Mouse (Mus musculus): Measurements from ENCODE around the gene Oxa1l. TPM values are rescaled to one million over a fixed set of nuclear protein-coding genes. Genes with fewer than 3 reads are reported as not detected.
"Not testable (repeated sequence)": the region's sequence is repeated elsewhere in the genome, so short reads cannot be mapped to it uniquely, and the experiment has no call there.

The Oxa1l gene
- 10 to 100 TPM; 61.6 to 66.4 TPM for total RNA-seq (2021)

- intact Hi-C loops (cut with DNase I), result loop anchor here (5.0 kb wide), 1 partner anchor 108 kb away; the partner anchor contains the start of genes Abhd4 and Dad1
- DNase-seq (ENCODE audit: extremely low spot score in 1 of 2, low spot score in 2 of 2), result peak; percentile 95 to 96
Measured at GRCm38 (mm10) chr14:54360577-54361340, at the start of gene Oxa1l. Gene Oxa1l (plus strand): TSS chr14:54360834.

GRCm38 (mm10) chr14:54311763-54312162, 48.9 kb upstream of the Oxa1l start:
- intact Hi-C loops (cut with DNase I), result no loop called here

GRCm38 (mm10) chr14:54321556-54322376, 38.9 kb upstream of the Oxa1l start:
- no peak for DNase-seq (ENCODE audit: extremely low spot score in 1 of 2, low spot score in 2 of 2)
- intact Hi-C loops (cut with DNase I), result no loop called here

More at GRCm38 (mm10) chr14:54311763-54312162, 48.9 kb upstream of the Oxa1l start:
- DNase-seq (ENCODE audit: extremely low spot score in 1 of 2, low spot score in 2 of 2), result peak in 1 of 2 experiments; percentile 49

- no peak for DNase-seq (ENCODE audit: extremely low spot score in 1 of 2, low spot score in 2 of 2)
- intact Hi-C loops (cut with DNase I), result no loop called here
Measured at GRCm38 (mm10) chr14:54324486-54324885, 36.1 kb upstream of the Oxa1l start.

- intact Hi-C loops (cut with DNase I), result no loop called here
- no peak for DNase-seq (ENCODE audit: extremely low spot score in 1 of 2, low spot score in 2 of 2)
Measured at GRCm38 (mm10) chr14:54328548-54328947, 32.1 kb upstream of the Oxa1l start.

GRCm38 (mm10) chr14:54329201-54329600, 31.4 kb upstream of the Oxa1l start:
- DNase-seq (ENCODE audit: extremely low spot score in 1 of 2, low spot score in 2 of 2), result no peak
- intact Hi-C loops (cut with DNase I), result no loop called here

GRCm38 (mm10) chr14:54331178-54331577, 29.5 kb upstream of the Oxa1l start:
- DNase-seq (ENCODE audit: extremely low spot score in 1 of 2, low spot score in 2 of 2), result no peak
- intact Hi-C loops (cut with DNase I), result no loop called here

- no peak for DNase-seq (ENCODE audit: extremely low spot score in 1 of 2, low spot score in 2 of 2)
- intact Hi-C loops (cut with DNase I), result no loop called here
Measured at GRCm38 (mm10) chr14:54332176-54333074, 28.2 kb upstream of the Oxa1l start.

- no peak for DNase-seq (ENCODE audit: extremely low spot score in 1 of 2, low spot score in 2 of 2)
Measured at GRCm38 (mm10) chr14:54333452-54334189, 27.0 kb upstream of the Oxa1l start.

GRCm38 (mm10) chr14:54340836-54341235, 19.8 kb upstream of the Oxa1l start:
- no peak for DNase-seq (ENCODE audit: extremely low spot score in 1 of 2, low spot score in 2 of 2)
- intact Hi-C loops (cut with DNase I), result no loop called here

More at GRCm38 (mm10) chr14:54333452-54334189, 27.0 kb upstream of the Oxa1l start:
- intact Hi-C loops (cut with DNase I), result no loop called here

GRCm38 (mm10) chr14:54341807-54342206, 18.8 kb upstream of the Oxa1l start:
- DNase-seq (ENCODE audit: extremely low spot score in 1 of 2, low spot score in 2 of 2); intact Hi-C loops (cut with DNase I): not testable (repeated sequence)

GRCm38 (mm10) chr14:54350773-54351541, 9.7 kb upstream of the Oxa1l start:
- intact Hi-C loops (cut with DNase I); DNase-seq (ENCODE audit: extremely low spot score in 1 of 2, low spot score in 2 of 2): not testable (repeated sequence)

- DNase-seq (ENCODE audit: extremely low spot score in 1 of 2, low spot score in 2 of 2), result no peak
- intact Hi-C loops (cut with DNase I), result no loop called here
Measured at GRCm38 (mm10) chr14:54352314-54352713, 8.3 kb upstream of the Oxa1l start.

GRCm38 (mm10) chr14:54354406-54354805, 6.2 kb upstream of the Oxa1l start:
- DNase-seq (ENCODE audit: extremely low spot score in 1 of 2, low spot score in 2 of 2), result no peak
- intact Hi-C loops (cut with DNase I), result no loop called here

- intact Hi-C loops (cut with DNase I), result loop anchor here (5.0 kb wide), 1 partner anchor 111 kb away; the partner anchor contains the start of genes Abhd4 and Dad1
- no peak for DNase-seq (ENCODE audit: extremely low spot score in 1 of 2, low spot score in 2 of 2)
Measured at GRCm38 (mm10) chr14:54363156-54363555, 2.5 kb downstream of the Oxa1l start.

- intact Hi-C loops (cut with DNase I), result no loop called here
- no peak for DNase-seq (ENCODE audit: extremely low spot score in 1 of 2, low spot score in 2 of 2)
Measured at GRCm38 (mm10) chr14:54365026-54365645, 4.5 kb downstream of the Oxa1l start.

GRCm38 (mm10) chr14:54366581-54366980, 5.9 kb downstream of the Oxa1l start:
- intact Hi-C loops (cut with DNase I), result no loop called here

More at GRCm38 (mm10) chr14:54366581-54366980, 5.9 kb downstream of the Oxa1l start:
- no peak for DNase-seq (ENCODE audit: extremely low spot score in 1 of 2, low spot score in 2 of 2)

Measured in left cerebral cortex, postnatal 10 days (tissue).